Mouse (Mus musculus): ENCODE measurements around the gene BC030867. TPM values are rescaled to one million over a fixed set of nuclear protein-coding genes. Genes with fewer than 3 reads are reported as not detected.
A peak's percentile ranks its signal among the peaks of the same experiment; 100 is the strongest.

Gene BC030867
- polyA plus RNA-seq, 1 experiment from 2014 or later = 18.7 TPM

GRCm38 (mm10) chr11:102219247-102219993 is 29.3 kb upstream of the BC030867 start:
- WGBS = 45% methylated on average over 14 of the region's 14 CpGs
- peak overlapping the region; percentile 98 for H3K27ac ChIP-seq (ENCODE audit: low read length)
- peak overlapping the region; percentile 73 for H3K4me2 ChIP-seq (ENCODE audit: low read depth, low read length)
- H3K4me1 ChIP-seq (replicated peaks; ENCODE audit: control insufficient read depth, insufficient read depth, low read length) = peaks cover 76% of the 10 kb centered on the region
- H3K27me3 ChIP-seq (ENCODE audit: control insufficient read depth, insufficient read depth, low read depth, low read length) = no peaks in the 10 kb centered on the region
- H3K36me3 ChIP-seq (ENCODE audit: control insufficient read depth, insufficient read depth, low read length) = 0 out of 2 replicates have a peak, but pooled peaks cover 2% of the 10 kb centered on the region
- peak; percentile 1; the same call in 1 of the 2 replicates for ATAC-seq (ENCODE audit: low read depth)
- no peaks in the 10 kb centered on the region for H3K9me3 ChIP-seq (ENCODE audit: control insufficient read depth, low read length)
- peak overlapping the region; percentile 22 for H3K4me3 ChIP-seq (ENCODE audit: low read length)
- H3K9ac ChIP-seq (ENCODE audit: low read length) = peak overlapping the region; percentile 54; the same call in 1 of the 2 replicates

DNA sequence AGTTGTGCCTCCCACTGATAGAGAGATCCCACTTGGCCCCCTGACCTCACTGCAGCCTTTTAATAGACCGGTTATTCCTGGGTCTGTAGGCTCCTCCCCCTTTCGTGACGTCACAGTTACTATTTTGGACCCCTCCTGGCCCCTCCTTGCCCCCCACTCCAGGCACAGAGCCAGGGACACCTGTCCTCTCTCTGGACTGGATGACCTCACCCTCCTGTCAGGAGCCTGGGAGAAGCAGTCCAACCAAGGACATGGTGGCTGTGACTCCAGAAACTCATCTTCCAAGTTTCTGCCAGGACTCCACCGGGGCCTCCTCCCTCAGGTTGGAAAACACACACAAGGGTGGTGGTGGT is 28.7 kb upstream of the BC030867 start:
- 0 out of 2 replicates have a peak, but pooled peaks cover 2% of the 10 kb centered on the region for H3K36me3 ChIP-seq (ENCODE audit: control insufficient read depth, insufficient read depth, low read length)
- 35% methylated on average over 4 of the region's 4 CpGs for WGBS
- no peak for ATAC-seq (ENCODE audit: low read depth)
- H3K4me3 ChIP-seq (ENCODE audit: low read length) = no peak overlapping the region
- no peak overlapping the region for H3K4me2 ChIP-seq (ENCODE audit: low read depth, low read length)
- H3K4me1 ChIP-seq (replicated peaks; ENCODE audit: control insufficient read depth, insufficient read depth, low read length) = peaks cover 76% of the 10 kb centered on the region
- H3K27me3 ChIP-seq (ENCODE audit: control insufficient read depth, insufficient read depth, low read depth, low read length) = no peaks in the 10 kb centered on the region
- H3K9me3 ChIP-seq (ENCODE audit: control insufficient read depth, low read length) = no peaks in the 10 kb centered on the region
- no peak overlapping the region for H3K9ac ChIP-seq (ENCODE audit: low read length)
- H3K27ac ChIP-seq (ENCODE audit: low read length) = no peak overlapping the region

- Histone ChIP-seq H3K9me3 (ENCODE audit: control insufficient read depth, low read length) (no peaks in the 10 kb centered on the region), H3K4me2 (ENCODE audit: low read depth, low read length) (no peak overlapping the region), H3K27me3 (ENCODE audit: control insufficient read depth, insufficient read depth, low read depth, low read length) (no peaks in the 10 kb centered on the region), H3K36me3 (ENCODE audit: control insufficient read depth, insufficient read depth, low read length) (0 out of 2 replicates have a peak, but pooled peaks cover 2% of the 10 kb centered on the region), H3K9ac (ENCODE audit: low read length) (no peak overlapping the region), H3K27ac (ENCODE audit: low read length) (no peak overlapping the region), H3K4me1 (replicated peaks; ENCODE audit: control insufficient read depth, insufficient read depth, low read length) (peaks cover 76% of the 10 kb centered on the region), H3K4me3 (ENCODE audit: low read length) (no peak overlapping the region)
- WGBS = 49% methylated on average over 6 of the region's 6 CpGs
- no peak for ATAC-seq (ENCODE audit: low read depth)
These were observed 28.2 kb upstream of the BC030867 start for GRCm38 (mm10) chr11:102220451-102220850.

- ATAC-seq (ENCODE audit: low read depth) = no peak
- WGBS = 80% methylated on average over 8 of the region's 8 CpGs
- H3K4me3 ChIP-seq (ENCODE audit: low read length) = no peak overlapping the region
- 0 out of 2 replicates have a peak, but pooled peaks cover 2% of the 10 kb centered on the region for H3K36me3 ChIP-seq (ENCODE audit: control insufficient read depth, insufficient read depth, low read length)
- no peak overlapping the region for H3K27ac ChIP-seq (ENCODE audit: low read length)
- H3K4me2 ChIP-seq (ENCODE audit: low read depth, low read length) = no peak overlapping the region
- H3K9ac ChIP-seq (ENCODE audit: low read length) = peak overlapping the region; percentile 14; the same call in 1 of the 2 replicates
- H3K27me3 ChIP-seq (ENCODE audit: control insufficient read depth, insufficient read depth, low read depth, low read length) = no peaks in the 10 kb centered on the region
- H3K4me1 ChIP-seq (replicated peaks; ENCODE audit: control insufficient read depth, insufficient read depth, low read length) = peaks cover 76% of the 10 kb centered on the region
- no peaks in the 10 kb centered on the region for H3K9me3 ChIP-seq (ENCODE audit: control insufficient read depth, low read length)
These were observed 27.3 kb upstream of the BC030867 start for GRCm38 (mm10) chr11:102221243-102221953.

GRCm38 (mm10) chr11:102221954-102222351 is 26.7 kb upstream of the BC030867 start:
- Histone ChIP-seq H3K36me3 (ENCODE audit: control insufficient read depth, insufficient read depth, low read length) (0 out of 2 replicates have a peak, but pooled peaks cover 2% of the 10 kb centered on the region), H3K27ac (ENCODE audit: low read length) (no peak overlapping the region), H3K9ac (ENCODE audit: low read length) (peak overlapping the region; percentile 14; the same call in 1 of the 2 replicates), H3K27me3 (ENCODE audit: control insufficient read depth, insufficient read depth, low read depth, low read length) (no peaks in the 10 kb centered on the region), H3K4me1 (replicated peaks; ENCODE audit: control insufficient read depth, insufficient read depth, low read length) (peaks cover 77% of the 10 kb centered on the region), H3K4me2 (ENCODE audit: low read depth, low read length) (no peak overlapping the region), H3K4me3 (ENCODE audit: low read length) (no peak overlapping the region), H3K9me3 (ENCODE audit: control insufficient read depth, low read length) (no peaks in the 10 kb centered on the region)
- 51% methylated on average over 8 of the region's 8 CpGs for WGBS
- ATAC-seq (ENCODE audit: low read depth) = no peak

DNA sequence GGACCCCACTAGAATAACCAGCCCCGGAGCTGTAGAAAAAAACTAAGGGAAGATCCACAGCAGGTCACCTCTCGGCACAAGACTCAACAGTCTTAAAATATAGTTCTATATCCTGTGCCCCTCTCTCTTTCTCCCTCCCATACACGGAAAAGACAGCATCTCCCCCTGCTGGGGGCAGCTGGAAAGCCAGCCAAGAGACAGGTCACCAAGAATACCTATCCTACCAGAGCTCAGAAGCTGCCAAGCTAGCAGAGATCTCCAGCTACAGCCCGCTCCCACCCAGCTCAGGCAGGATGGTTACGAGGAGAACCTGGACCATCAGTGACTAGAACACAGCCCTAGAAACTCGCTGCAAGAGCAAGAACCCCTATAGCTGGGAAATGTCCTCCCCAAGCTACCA is 25.5 kb upstream of the BC030867 start:
- no peak for ATAC-seq (ENCODE audit: low read depth)
- H3K4me3 ChIP-seq (ENCODE audit: low read length) = no peak overlapping the region
- H3K36me3 ChIP-seq (ENCODE audit: control insufficient read depth, insufficient read depth, low read length) = 0 out of 2 replicates have a peak, but pooled peaks cover 2% of the 10 kb centered on the region
- no peaks in the 10 kb centered on the region for H3K27me3 ChIP-seq (ENCODE audit: control insufficient read depth, insufficient read depth, low read depth, low read length)
- H3K9ac ChIP-seq (ENCODE audit: low read length) = no peak overlapping the region
- H3K9me3 ChIP-seq (ENCODE audit: control insufficient read depth, low read length) = no peaks in the 10 kb centered on the region
- WGBS = 35% methylated on average over 6 of the region's 6 CpGs
- H3K4me2 ChIP-seq (ENCODE audit: low read depth, low read length) = no peak overlapping the region
- peaks cover 77% of the 10 kb centered on the region for H3K4me1 ChIP-seq (replicated peaks; ENCODE audit: control insufficient read depth, insufficient read depth, low read length)
- no peak overlapping the region for H3K27ac ChIP-seq (ENCODE audit: low read length)

DNA sequence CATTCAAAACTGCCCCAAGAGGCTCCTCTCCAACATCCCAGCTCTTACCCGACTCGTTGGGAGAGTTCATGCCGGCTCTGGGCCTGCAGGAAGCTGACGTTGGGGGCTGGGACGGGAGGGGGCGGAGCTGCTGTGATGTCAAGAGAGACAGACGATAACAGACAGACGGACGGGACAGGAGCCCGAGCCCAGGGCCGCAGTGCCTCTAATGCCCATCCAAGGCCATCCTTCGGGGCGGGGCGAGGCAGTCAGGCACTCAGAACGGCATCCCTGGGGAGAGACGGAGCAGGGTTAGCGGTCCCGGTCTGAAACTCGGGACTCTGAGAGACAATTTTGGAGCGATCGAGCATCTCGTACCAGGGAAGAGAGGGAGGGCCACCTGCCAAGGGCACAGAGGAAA is 24.0 kb upstream of the BC030867 start:
- no peaks in the 10 kb centered on the region for H3K27me3 ChIP-seq (ENCODE audit: control insufficient read depth, insufficient read depth, low read depth, low read length)
- 11% methylated on average over 22 of the region's 22 CpGs for whole genome bisulfite sequencing
- no peaks in the 10 kb centered on the region for H3K9me3 ChIP-seq (ENCODE audit: control insufficient read depth, low read length)
- peak overlapping the region; percentile 40 for H3K9ac ChIP-seq (ENCODE audit: low read length)
- ATAC-seq (ENCODE audit: low read depth) = 0 out of 2 replicates have a peak, but pooled peaks have one; percentile 2
- H3K4me1 ChIP-seq (replicated peaks; ENCODE audit: control insufficient read depth, insufficient read depth, low read length) = peaks cover 72% of the 10 kb centered on the region
- no peak overlapping the region for H3K27ac ChIP-seq (ENCODE audit: low read length)
- peak overlapping the region; percentile 51 for H3K4me2 ChIP-seq (ENCODE audit: low read depth, low read length)
- H3K36me3 ChIP-seq (ENCODE audit: control insufficient read depth, insufficient read depth, low read length) = 0 out of 2 replicates have a peak, but pooled peaks cover 2% of the 10 kb centered on the region
- peak overlapping the region; percentile 19; the same call in 1 of the 2 replicates for H3K4me3 ChIP-seq (ENCODE audit: low read length)

DNA sequence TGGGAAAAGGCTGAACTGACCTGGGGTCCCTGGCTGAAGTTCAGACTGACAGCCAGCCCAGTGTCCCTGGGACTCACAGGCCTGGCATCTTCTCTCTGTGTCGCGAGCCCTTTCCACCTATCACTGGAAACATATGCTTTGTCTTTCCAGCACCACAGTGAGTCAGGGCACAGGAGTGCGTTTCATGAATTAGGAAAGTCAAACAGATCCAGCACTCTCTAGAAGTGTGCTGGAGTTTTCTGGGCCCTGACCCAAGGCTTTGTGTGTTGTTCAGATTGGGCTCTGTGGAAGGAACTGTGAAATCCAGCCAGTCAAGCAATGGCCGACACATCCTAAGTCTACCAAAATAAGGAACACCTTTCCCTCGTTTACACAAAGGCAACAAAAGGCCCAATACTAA is 23.5 kb upstream of the BC030867 start:
- Histone ChIP-seq H3K36me3 (ENCODE audit: control insufficient read depth, insufficient read depth, low read length) (0 out of 2 replicates have a peak, but pooled peaks cover 2% of the 10 kb centered on the region), H3K4me2 (ENCODE audit: low read depth, low read length) (no peak overlapping the region; the same call in 1 of the 2 replicates), H3K9me3 (ENCODE audit: control insufficient read depth, low read length) (no peaks in the 10 kb centered on the region), H3K27ac (ENCODE audit: low read length) (peak overlapping the region; percentile 25), H3K27me3 (ENCODE audit: control insufficient read depth, insufficient read depth, low read depth, low read length) (no peaks in the 10 kb centered on the region), H3K9ac (ENCODE audit: low read length) (no peak overlapping the region; the same call in 1 of the 2 replicates), H3K4me1 (replicated peaks; ENCODE audit: control insufficient read depth, insufficient read depth, low read length) (peaks cover 67% of the 10 kb centered on the region), H3K4me3 (ENCODE audit: low read length) (no peak overlapping the region)
- WGBS = 51% methylated on average over 5 of the region's 5 CpGs
- ATAC-seq (ENCODE audit: low read depth) = no peak
